19 mouse cellular contexts compared by ENCODE assay signal in the genomic region with DNA sequence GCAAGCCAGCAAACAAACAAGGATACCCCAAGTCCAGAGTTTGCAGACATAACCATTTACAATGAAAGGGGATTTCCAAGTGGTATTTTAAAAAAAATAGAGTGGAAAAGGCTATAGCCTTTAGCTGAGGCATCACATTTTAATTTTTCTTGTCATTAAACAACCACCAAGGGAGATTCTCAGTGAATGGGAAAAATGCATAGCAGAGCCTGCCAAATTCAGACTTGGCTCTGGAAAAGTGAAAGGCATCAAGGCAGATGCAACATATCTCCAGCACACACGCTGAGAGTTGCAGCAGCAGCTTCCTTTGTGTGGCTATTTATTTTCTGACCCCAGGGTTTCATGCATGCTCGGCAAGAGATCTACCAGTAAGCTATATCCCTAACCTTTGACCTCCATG. TPM values are rescaled to one million over a fixed set of nuclear protein-coding genes. Genes with fewer than 3 reads are reported as not detected.
DNase-seq lines count a peak whose midpoint lies in the region; ATAC-seq lines count a peak whose summit lies in the region.
"Had no signal": no experiment of that assay in that cellular context is flagged by ENCODE, and none has a peak within 500 bp of the region (broad histone marks: within the 10 kb centered on the region; RNA-seq: fewer than 3 reads in every experiment).

No protein-coding gene starts in this region.

- no peak for ATAC-seq in kidney, embryonic 15.5 days (replicated peaks; ENCODE audit: low FRiP score)
- ATAC-seq in midbrain, embryonic 14.5 days (ENCODE audit: low FRiP score, low TSS enrichment), result no peak
- ATAC-seq: intestine, postnatal 0 days; liver, embryonic 12.5 days had no signal

- H3K4me2 ChIP-seq in kidney, embryonic 15.5 days, result no peak overlapping the region
- no peak overlapping the region for H3K4me2 ChIP-seq in midbrain, embryonic 14.5 days (ENCODE audit: low read length)
- H3K4me2 ChIP-seq: hindbrain, embryonic 15.5 days; liver, embryonic 12.5 days; stomach, embryonic 15.5 days had no signal

- no peak overlapping the region for H3K4me3 ChIP-seq in kidney, embryonic 15.5 days (replicated peaks)
- no peak overlapping the region for H3K4me3 ChIP-seq in midbrain, embryonic 14.5 days (replicated peaks; ENCODE audit: low read depth, low read length)
- H3K4me3 ChIP-seq in midbrain, embryonic 10.5 days, result no peak overlapping the region
- H3K4me3 ChIP-seq: erythroblast, embryonic 14.5 days; hindbrain, embryonic 15.5 days; liver, embryonic 12.5 days; stomach, embryonic 15.5 days had no signal

- no peaks in the 10 kb centered on the region for H3K27me3 ChIP-seq in kidney, embryonic 15.5 days
- no peaks in the 10 kb centered on the region for H3K27me3 ChIP-seq in midbrain, embryonic 14.5 days (ENCODE audit: control insufficient read depth, insufficient read depth, low read length)
- no peaks in the 10 kb centered on the region for H3K27me3 ChIP-seq in midbrain, embryonic 10.5 days (ENCODE audit: low read depth, poor library complexity, severe bottlenecking)
- H3K27me3 ChIP-seq: hindbrain, embryonic 15.5 days; liver, embryonic 12.5 days; stomach, embryonic 15.5 days had no signal

- H3K27ac ChIP-seq in kidney, embryonic 15.5 days, result peak overlapping the region; percentile 28; the same call in 1 of the 2 replicates
- no peak overlapping the region for H3K27ac ChIP-seq in midbrain, embryonic 14.5 days (replicated peaks; ENCODE audit: low read depth, low read length)
- H3K27ac ChIP-seq in midbrain, embryonic 10.5 days (replicated peaks), result no peak overlapping the region
- H3K27ac ChIP-seq: hindbrain, embryonic 15.5 days; liver, embryonic 12.5 days; stomach, embryonic 15.5 days had no signal

- no peak overlapping the region for H3K9ac ChIP-seq in kidney, embryonic 15.5 days
- H3K9ac ChIP-seq in midbrain, embryonic 14.5 days (replicated peaks; ENCODE audit: low read length), result no peak overlapping the region
- H3K9ac ChIP-seq: hindbrain, embryonic 15.5 days; liver, embryonic 12.5 days; stomach, embryonic 15.5 days had no signal

- 36% methylated on average over 2 of the region's 2 CpGs for WGBS in kidney, embryonic 15.5 days
- 17% methylated on average over 2 of the region's 2 CpGs for WGBS in midbrain, embryonic 14.5 days
- 25% methylated on average over 2 of the region's 2 CpGs for WGBS in midbrain, embryonic 10.5 days

- no peaks in the 10 kb centered on the region for H3K9me3 ChIP-seq in kidney, embryonic 15.5 days (replicated peaks)
- H3K9me3 ChIP-seq in midbrain, embryonic 14.5 days (ENCODE audit: control insufficient read depth, low read length), result no peaks in the 10 kb centered on the region
- no peaks in the 10 kb centered on the region for H3K9me3 ChIP-seq in midbrain, embryonic 10.5 days (replicated peaks)
- H3K9me3 ChIP-seq: hindbrain, embryonic 15.5 days; liver, embryonic 12.5 days; stomach, embryonic 15.5 days had no signal

- H3K4me1 ChIP-seq in kidney, embryonic 15.5 days, result peaks cover 4% of the 10 kb centered on the region; the same call in 1 of the 2 replicates
- H3K4me1 ChIP-seq in midbrain, embryonic 14.5 days (ENCODE audit: control insufficient read depth, insufficient read depth, low read length), result no peaks in the 10 kb centered on the region
- H3K4me1 ChIP-seq in midbrain, embryonic 10.5 days, result peaks cover 21% of the 10 kb centered on the region
- H3K4me1 ChIP-seq: liver, embryonic 12.5 days; stomach, embryonic 15.5 days had no signal

- no peaks in the 10 kb centered on the region for H3K36me3 ChIP-seq in kidney, embryonic 15.5 days
- H3K36me3 ChIP-seq in midbrain, embryonic 14.5 days (ENCODE audit: control insufficient read depth, insufficient read depth, low read length), result no peaks in the 10 kb centered on the region
- no peaks in the 10 kb centered on the region for H3K36me3 ChIP-seq in midbrain, embryonic 10.5 days
- H3K36me3 ChIP-seq: hindbrain, embryonic 15.5 days; liver, embryonic 12.5 days; stomach, embryonic 15.5 days had no signal

- DNase-seq in embryo, embryonic 11 days, result peak; percentile 6
- DNase-seq in embryo, embryonic 9.5 days (ENCODE audit: extremely low spot score), result no peak
- DNase-seq in kidney, postnatal 36 days, result no peak
- peak; percentile 42 for DNase-seq in midbrain, embryonic 14.5 days
- DNase-seq in midbrain, embryonic 10.5 days (ENCODE audit: low spot score), result no peak
- peak; percentile 44 to 63 for DNase-seq in lung, postnatal 4 days
- no peak for DNase-seq in thymus, postnatal 10 days (ENCODE audit: low spot score in 2 of 2)
- DNase-seq: adrenal gland, postnatal 10 days; gastrocnemius, postnatal 25 days; thymus, adult 2 months had no signal

RNA-seq across cellular contexts. Expression of a gene that starts 34.1 kb away (rescaled TPM):
- 2.9 and 4.6 TPM in 2 replicates for polyA plus RNA-seq in kidney, embryonic 15.5 days (2015; fragmentation: Nextera tagmentation; extraction: Ambion mirVana)
- polyA plus RNA-seq in midbrain, embryonic 14.5 days (2014; fragmentation: Nextera tagmentation; extraction: Ambion mirVana), result 0.20 and 0.28 TPM in 2 replicates
- not detected in 2 replicates for polyA plus RNA-seq in midbrain, embryonic 10.5 days (2016; fragmentation: Nextera tagmentation; extraction: Ambion mirVana)
- polyA plus RNA-seq: cerebellum, adult 2 months; erythroblast, embryonic 14.5 days; intestine, postnatal 0 days; liver, embryonic 12.5 days; neural tube, embryonic 11.5 days; spleen, adult 2 months; thymus, adult 2 months had no signal

RNA-seq across cellular contexts. Expression of a gene that starts 38.9 kb away (rescaled TPM):
- 240 TPM in 2 replicates for polyA plus RNA-seq in kidney, embryonic 15.5 days (2015; fragmentation: Nextera tagmentation; extraction: Ambion mirVana)
- 24.0 and 49.9 TPM in 2 replicates for polyA plus RNA-seq in midbrain, embryonic 14.5 days (2014; fragmentation: Nextera tagmentation; extraction: Ambion mirVana)
- polyA plus RNA-seq in midbrain, embryonic 10.5 days (2016; fragmentation: Nextera tagmentation; extraction: Ambion mirVana), result 250 and 252 TPM in 2 replicates

Comparison
In these comparisons a context has a peak if more than half of its experiments do, and no peak if none do; other contexts are left out.
1. DNase-seq: peak in embryo, embryonic 11 days (single experiment), midbrain, embryonic 14.5 days (single experiment) and lung, postnatal 4 days (2 of 2); none in embryo, embryonic 9.5 days (single experiment), kidney, postnatal 36 days (0 of 2), midbrain, embryonic 10.5 days (single experiment) and thymus, postnatal 10 days (0 of 2).